Mouse (Mus musculus) midbrain, embryonic 11.5 days (tissue): Measurements from ENCODE around the gene Serbp1. TPM values are rescaled to one million over a fixed set of nuclear protein-coding genes. Genes with fewer than 3 reads are reported as not detected.

Source experiments
- ATAC-seq: fragments of 200-750 bp; cut with Nextera tagmentation; 2 replicates; pipeline ENCODE4 v1.8.0; 2017; ENCODE audit warnings: moderate TSS enrichment, moderate library complexity; ENCODE audit not compliant: low FRiP score
- DNase-seq: peaks from one replicate; pipeline ENCODE4 v3.0.0; 2015; ENCODE audit warnings: low spot score; ENCODE audit errors: missing footprints
- H3K27ac ChIP-seq: fragments of 300-500 bp; sonication (generic); 2 replicates; pipeline ENCODE4 v1.5.1; 2014; ENCODE audit warnings: low read depth, low read length
- H3K27me3 ChIP-seq: fragments of 300-500 bp; sonication (generic); 2 replicates; pipeline ENCODE4 v1.6.1; 2014; ENCODE audit warnings: mild to moderate bottlenecking, low read length, moderate library complexity, mixed read lengths; ENCODE audit not compliant: control insufficient read depth, insufficient read depth
- H3K36me3 ChIP-seq: fragments of 300-500 bp; sonication (generic); 2 replicates; pipeline ENCODE4 v1.6.1; 2014; ENCODE audit warnings: mild to moderate bottlenecking, low read length, moderate library complexity, mixed read lengths; ENCODE audit not compliant: control insufficient read depth, insufficient read depth
- H3K4me1 ChIP-seq: fragments of 300-500 bp; sonication (generic); 2 replicates; pipeline ENCODE4 v1.6.1; 2014; ENCODE audit warnings: low read length; ENCODE audit not compliant: control insufficient read depth, insufficient read depth
- H3K4me2 ChIP-seq: fragments of 300-500 bp; sonication (generic); 2 replicates; pipeline ENCODE4 v1.6.1; 2014; ENCODE audit warnings: mild to moderate bottlenecking, moderate library complexity
- H3K4me3 ChIP-seq: fragments of 300-500 bp; sonication (generic); 2 replicates; pipeline ENCODE4 v1.5.1; 2014; ENCODE audit warnings: low read depth, low read length
- H3K9ac ChIP-seq: fragments of 300-500 bp; sonication (generic); 2 replicates; pipeline ENCODE4 v1.6.1; 2014; ENCODE audit warnings: low read length
- H3K9me3 ChIP-seq: fragments of 300-500 bp; sonication (generic); 2 replicates; pipeline ENCODE4 v1.6.1; 2016; ENCODE audit warnings: low read length; ENCODE audit not compliant: control insufficient read depth
- WGBS: fragments of 180-500 bp; shearing (Covaris S2); extraction: QIAGEN DNeasy Blood & Tissue Kit; methylation state at CpG from one replicate; pipeline ENCODE4 v1.1.7; 2014; 5-methylcytosine and 5-hydroxymethylcytosine counted together
- polyA plus RNA-seq: library from polyadenylated mRNA; unstranded; fragments of >200 nt; fragmentation: Nextera tagmentation; extraction: Ambion mirVana; gene quantifications from 2 replicates; pipeline ENCODE4 v1.2.1, GENCODE M21; 2014

The Serbp1 gene
- polyA plus RNA-seq, 1 experiment from 2014 or later: 547 TPM

DNA sequence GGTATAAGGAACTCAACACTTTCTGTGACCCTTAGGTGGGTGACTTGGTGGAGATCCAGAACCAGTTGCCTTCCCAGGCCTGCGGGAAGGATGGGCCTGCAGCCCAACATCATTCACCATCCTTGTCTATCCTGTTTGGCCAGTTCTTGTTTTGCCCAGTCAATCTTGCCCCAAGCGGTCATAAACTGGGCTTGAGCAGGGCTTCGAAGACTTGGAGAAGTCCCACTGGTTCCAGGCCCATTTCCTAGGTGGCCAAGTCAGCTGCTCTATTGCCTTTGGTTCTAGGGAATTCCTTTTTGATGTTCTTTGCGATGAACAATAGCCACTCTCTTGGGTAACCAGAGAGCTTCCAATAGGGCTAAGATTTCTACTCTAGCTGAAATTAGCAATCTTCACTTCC is 13.1 kb downstream of the Serbp1 start:
- Histone ChIP-seq H3K9ac (no peak overlapping the region), H3K9me3 (no peaks in the 10 kb centered on the region), H3K4me2 (no peak overlapping the region), H3K27ac (no peak overlapping the region), H3K27me3 (no peaks in the 10 kb centered on the region), H3K4me1 (no peaks in the 10 kb centered on the region), H3K4me3 (no peak overlapping the region), H3K36me3 (no peaks in the 10 kb centered on the region)
- WGBS: 93% methylated on average over 4 of the region's 4 CpGs
- peak; percentile 31 for DNase-seq
- no peak for ATAC-seq

DNA sequence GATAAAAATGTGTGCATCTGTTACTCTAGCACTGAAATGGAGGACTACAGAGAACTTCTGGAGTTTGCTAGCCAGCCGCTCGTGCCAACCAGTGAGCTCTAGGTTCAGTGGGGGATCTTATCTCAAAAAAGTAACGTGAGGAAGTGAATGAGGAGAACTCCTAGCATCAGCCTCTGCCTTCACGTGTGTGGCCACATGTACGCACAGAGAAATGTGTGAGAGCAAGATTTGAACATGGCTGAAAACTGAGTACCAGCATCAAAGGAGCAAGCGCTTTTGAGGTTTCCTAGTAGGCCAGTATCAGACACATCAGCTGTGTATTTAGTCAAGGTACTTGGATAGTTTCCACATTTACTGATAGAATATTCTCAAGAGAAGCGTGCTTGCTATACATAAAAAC is 27.0 kb downstream of the Serbp1 start:
- Histone ChIP-seq H3K27ac (no peak overlapping the region), H3K4me3 (no peak overlapping the region), H3K36me3 (no peaks in the 10 kb centered on the region), H3K27me3 (no peaks in the 10 kb centered on the region), H3K4me1 (peaks cover 3% of the 10 kb centered on the region; the same call in 1 of the 2 replicates), H3K9ac (no peak overlapping the region), H3K4me2 (no peak overlapping the region), H3K9me3 (no peaks in the 10 kb centered on the region)
- ATAC-seq (no peak), DNase-seq (peak; percentile 67)
- 84% methylated on average over 7 of the region's 7 CpGs for WGBS

DNA sequence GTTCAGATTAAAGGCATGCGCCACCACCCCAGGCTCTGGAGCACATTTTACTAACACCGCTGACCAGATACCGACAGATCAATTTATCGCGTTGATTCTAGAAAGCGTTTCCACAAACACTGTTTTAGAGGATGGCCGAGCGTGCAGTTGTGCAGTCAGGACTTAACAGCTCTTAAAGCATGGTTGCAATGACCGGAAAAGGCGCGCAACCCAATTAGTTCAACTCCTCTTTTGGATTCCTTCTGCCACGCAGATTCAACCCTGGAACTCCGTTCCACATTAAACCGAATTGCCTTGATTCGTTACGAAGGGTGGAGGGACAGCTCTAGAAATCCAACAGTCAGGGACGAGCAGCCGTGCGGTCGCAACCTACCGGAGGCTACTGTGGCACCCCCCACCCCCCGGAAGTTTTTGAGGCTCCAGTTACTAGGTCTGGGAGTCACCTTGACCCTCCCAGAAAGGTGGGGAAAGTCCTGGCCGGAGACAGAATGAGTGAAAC is 28.2 kb downstream of the Serbp1 start:
- Histone ChIP-seq H3K9ac (peak overlapping the region; percentile 63), H3K4me3 (peak overlapping the region; percentile 99), H3K4me2 (peak overlapping the region; percentile 74), H3K4me1 (peaks cover 4% of the 10 kb centered on the region; the same call in 1 of the 2 replicates), H3K27ac (no peak overlapping the region; the same call in 1 of the 2 replicates), H3K36me3 (no peaks in the 10 kb centered on the region), H3K9me3 (no peaks in the 10 kb centered on the region), H3K27me3 (no peaks in the 10 kb centered on the region)
- WGBS: 0% methylated on average over 23 of the region's 23 CpGs
- peak; percentile 80 for ATAC-seq
- peak; percentile 95 for DNase-seq

DNA sequence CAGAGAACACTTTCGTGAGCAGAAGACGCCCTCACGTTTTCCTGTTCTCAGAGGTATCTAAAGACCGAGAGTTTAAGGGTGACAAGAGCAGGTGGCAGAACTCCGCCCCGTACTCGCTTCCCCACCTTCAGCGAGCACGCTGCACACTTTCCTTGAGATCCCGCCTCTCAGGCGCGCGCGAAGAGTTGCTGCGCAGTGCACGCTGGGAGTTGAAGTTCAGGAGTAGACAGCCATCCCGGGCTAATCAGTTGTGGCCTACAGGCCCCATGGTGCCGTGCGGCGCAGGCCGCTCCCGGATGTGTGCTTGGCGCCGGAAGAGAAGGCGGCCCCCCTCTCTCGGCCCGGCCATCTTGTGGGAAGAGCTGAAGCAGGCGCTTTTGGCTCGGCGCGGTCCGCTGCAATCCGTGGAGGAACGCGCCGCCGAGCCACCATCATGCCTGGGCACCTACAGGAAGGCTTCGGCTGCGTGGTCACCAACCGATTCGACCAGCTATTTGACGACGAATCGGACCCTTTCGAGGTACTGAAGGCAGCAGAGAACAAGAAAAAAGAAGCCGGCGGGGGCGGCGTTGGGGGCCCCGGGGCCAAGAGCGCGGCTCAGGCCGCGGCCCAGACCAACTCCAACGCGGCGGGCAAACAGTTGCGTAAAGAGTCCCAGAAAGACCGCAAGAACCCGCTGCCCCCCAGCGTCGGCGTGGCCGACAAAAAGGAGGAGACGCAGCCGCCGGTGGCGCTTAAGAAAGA is 28.9 kb downstream of the Serbp1 start:
- H3K4me1 ChIP-seq: peaks cover 4% of the 10 kb centered on the region; the same call in 1 of the 2 replicates
- ATAC-seq (peak; percentile 99), DNase-seq (peak; percentile 98)
- peak overlapping the region; percentile 79 for H3K4me2 ChIP-seq
- H3K9ac ChIP-seq: peak overlapping the region; percentile 97
- H3K36me3 ChIP-seq: peaks cover 2% of the 10 kb centered on the region; the same call in 1 of the 2 replicates
- no peaks in the 10 kb centered on the region for H3K27me3 ChIP-seq
- H3K9me3 ChIP-seq: no peaks in the 10 kb centered on the region
- under 1% methylated on average over 61 of the region's 68 CpGs for WGBS
- peak overlapping the region; percentile 75 for H3K27ac ChIP-seq
- peak overlapping the region; percentile 99 for H3K4me3 ChIP-seq

DNA sequence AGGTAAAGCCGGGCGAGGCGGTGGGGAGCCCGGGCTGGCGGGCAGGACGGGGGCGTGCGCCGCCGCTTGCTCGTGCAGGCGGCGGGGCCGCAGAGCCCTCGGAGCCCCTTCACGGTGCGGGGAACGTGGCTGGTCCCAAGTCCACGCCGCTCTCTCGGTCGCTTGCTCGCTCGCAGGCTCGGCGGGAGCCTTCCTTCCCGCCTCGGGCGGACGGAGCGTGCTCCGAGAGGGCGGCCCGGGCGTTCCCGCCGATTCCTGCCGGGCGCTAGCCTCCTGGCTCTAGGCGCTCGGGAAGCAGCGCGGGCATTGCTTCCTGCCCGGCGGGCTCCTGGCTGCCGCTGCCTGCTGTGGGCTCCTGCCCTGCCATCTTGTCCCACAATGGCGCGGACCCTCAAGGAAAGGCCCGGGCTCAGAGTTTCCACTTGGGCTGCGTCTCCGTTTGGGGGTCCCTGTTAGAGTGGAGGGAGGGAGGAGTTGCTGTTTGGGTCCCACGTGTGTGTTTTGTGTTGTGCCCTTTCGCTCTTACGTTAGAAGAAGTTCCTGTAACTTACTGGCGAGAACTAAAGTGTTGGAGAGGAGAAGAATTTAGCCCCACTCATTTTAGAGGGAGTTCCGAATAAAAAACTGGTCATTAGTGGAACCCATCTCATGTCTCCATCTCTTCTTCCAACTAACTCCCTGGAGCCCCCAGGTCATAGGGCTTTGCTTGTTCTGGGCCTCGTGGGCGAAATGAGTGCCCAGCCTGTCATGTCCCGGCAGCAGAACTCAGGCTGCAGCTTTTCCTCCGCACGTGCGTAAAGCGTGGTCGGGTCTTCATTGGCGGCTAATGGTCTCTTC is 29.6 kb downstream of the Serbp1 start:
- Histone ChIP-seq H3K9me3 (no peaks in the 10 kb centered on the region), H3K4me1 (peaks cover 4% of the 10 kb centered on the region; the same call in 1 of the 2 replicates), H3K27me3 (no peaks in the 10 kb centered on the region), H3K27ac (peak overlapping the region; percentile 75), H3K4me2 (peak overlapping the region; percentile 79), H3K36me3 (peaks cover 4% of the 10 kb centered on the region; the same call in 1 of the 2 replicates), H3K9ac (peak overlapping the region; percentile 97), H3K4me3 (peak overlapping the region; percentile 99)
- 1% methylated on average over 52 of the region's 65 CpGs for WGBS
- peak; percentile 1 for ATAC-seq
- peak; percentile 94 for DNase-seq

DNA sequence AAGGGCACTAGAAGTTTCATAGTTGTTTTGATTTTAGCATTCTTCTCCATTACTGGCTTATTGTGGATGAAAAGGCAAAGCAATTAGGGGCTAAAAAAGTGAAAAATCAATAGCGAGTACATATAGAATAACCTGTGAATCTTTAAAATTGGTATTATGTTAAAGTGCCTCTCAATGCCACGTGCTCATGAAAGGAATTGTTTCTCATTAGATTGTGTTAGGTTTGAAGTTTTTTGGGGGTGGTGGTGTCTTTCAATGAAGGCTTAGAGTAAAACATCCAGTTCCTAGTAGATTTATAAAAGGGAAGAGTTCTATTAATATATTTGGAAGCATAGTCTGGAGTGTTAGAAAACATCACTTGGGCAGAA is 30.3 kb downstream of the Serbp1 start:
- 1% methylated on average over 2 of the region's 2 CpGs for WGBS
- ATAC-seq: no peak
- peak overlapping the region; percentile 79 for H3K4me2 ChIP-seq

DNA sequence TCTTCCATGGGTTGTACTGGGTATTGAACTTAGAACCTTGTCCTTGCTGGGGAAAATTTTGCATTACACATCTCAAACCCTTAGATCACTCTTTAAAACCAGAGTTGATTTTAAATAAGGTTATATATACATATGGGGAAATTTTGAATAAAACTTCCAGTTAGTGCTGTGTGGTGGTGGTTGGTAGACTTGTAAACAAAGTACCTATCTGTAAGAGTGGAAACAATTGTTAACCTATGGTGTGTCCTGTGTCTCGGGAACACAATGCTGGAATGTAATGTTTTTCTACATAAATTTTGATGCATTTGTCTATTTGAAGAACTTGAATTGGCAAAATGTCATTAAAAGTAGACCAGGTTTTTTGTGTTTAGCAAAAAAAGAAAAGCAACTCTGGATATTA is 31.0 kb downstream of the Serbp1 start:
- H3K27me3 ChIP-seq: no peaks in the 10 kb centered on the region
- H3K27ac ChIP-seq: no peak overlapping the region
- no peaks in the 10 kb centered on the region for H3K9me3 ChIP-seq
- H3K9ac ChIP-seq: no peak overlapping the region
- WGBS: 23% methylated on average over 1 of the region's 1 CpGs
- H3K4me3 ChIP-seq: peak overlapping the region; percentile 99
- no peak for ATAC-seq
- peak overlapping the region; percentile 79 for H3K4me2 ChIP-seq
- peak; percentile 86 for DNase-seq
- H3K4me1 ChIP-seq: peaks cover 4% of the 10 kb centered on the region; the same call in 1 of the 2 replicates
- H3K36me3 ChIP-seq: peaks cover 7% of the 10 kb centered on the region; the same call in 1 of the 2 replicates

More for the DNA sequence above, 30.3 kb downstream of the Serbp1 start:
- Histone ChIP-seq H3K27ac (no peak overlapping the region), H3K36me3 (peaks cover 4% of the 10 kb centered on the region; the same call in 1 of the 2 replicates), H3K9me3 (no peaks in the 10 kb centered on the region), H3K4me3 (peak overlapping the region; percentile 99), H3K27me3 (no peaks in the 10 kb centered on the region), H3K4me1 (peaks cover 4% of the 10 kb centered on the region; the same call in 1 of the 2 replicates), H3K9ac (peak overlapping the region; percentile 97)
- no peak for DNase-seq

DNA sequence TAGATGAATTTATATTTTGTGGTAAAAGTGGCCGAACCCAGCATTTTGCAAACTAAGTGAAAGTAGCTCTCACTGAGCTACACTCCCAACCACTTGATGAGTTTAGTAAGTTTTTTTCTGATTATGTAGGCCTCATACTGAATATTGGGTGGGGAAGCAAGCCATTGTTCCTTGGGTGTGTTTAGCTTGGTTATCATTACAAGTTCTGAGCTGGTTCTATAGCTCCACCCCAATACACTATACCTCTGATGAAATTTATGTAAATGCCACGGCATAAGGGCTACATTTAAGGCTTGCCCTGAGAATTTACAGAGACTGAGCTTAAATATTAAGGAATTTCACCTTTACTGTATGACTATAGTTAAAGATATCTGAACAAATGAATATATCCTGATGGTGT is 31.5 kb downstream of the Serbp1 start:
- H3K9me3 ChIP-seq: no peaks in the 10 kb centered on the region
- peak overlapping the region; percentile 99 for H3K4me3 ChIP-seq
- WGBS: 67% methylated on average over 2 of the region's 2 CpGs
- DNase-seq (peak; percentile 68), ATAC-seq (no peak)
- H3K27ac ChIP-seq: no peak overlapping the region
- peaks cover 4% of the 10 kb centered on the region; the same call in 1 of the 2 replicates for H3K4me1 ChIP-seq
- H3K9ac ChIP-seq: no peak overlapping the region
- peaks cover 7% of the 10 kb centered on the region; the same call in 1 of the 2 replicates for H3K36me3 ChIP-seq
- H3K4me2 ChIP-seq: peak overlapping the region; percentile 79
- no peaks in the 10 kb centered on the region for H3K27me3 ChIP-seq
